Mouse (Mus musculus) ES-Bruce4 (cell line): ENCODE measurements around the gene Smco2. TPM values are rescaled to one million over a fixed set of nuclear protein-coding genes. Genes with fewer than 3 reads are reported as not detected.
"Not testable (repeated sequence)": the region's sequence is repeated elsewhere in the genome, so short reads cannot be mapped to it uniquely, and the experiment has no call there.

ENCODE experiments used
- H3K27ac ChIP-seq: 2 replicates; pipeline ENCODE4 v1.5.1; 2012; ENCODE audit warnings: low read length, inconsistent platforms; ENCODE audit not compliant: insufficient read depth
- H3K27me3 ChIP-seq: 2 replicates; pipeline ENCODE4 v1.6.1; 2012; ENCODE audit warnings: mild to moderate bottlenecking, low read length, inconsistent platforms; ENCODE audit not compliant: control insufficient read depth, poor library complexity, insufficient read depth, severe bottlenecking
- H3K36me3 ChIP-seq: 2 replicates; pipeline ENCODE4 v1.6.1; 2012; ENCODE audit warnings: inconsistent platforms, mild to moderate bottlenecking, low read length, moderate library complexity; ENCODE audit not compliant: control insufficient read depth, poor library complexity, insufficient read depth, severe bottlenecking
- H3K4me1 ChIP-seq: one replicate; pipeline ENCODE4 v1.8.1; 2011; ENCODE audit warnings: low read length; ENCODE audit not compliant: control insufficient read depth, insufficient read depth
- H3K4me3 ChIP-seq: 2 replicates; pipeline ENCODE4 v1.5.1; 2011; ENCODE audit warnings: low read depth, mild to moderate bottlenecking, low read length
- H3K9ac ChIP-seq: 2 replicates; pipeline ENCODE4 v1.6.1; 2012; ENCODE audit warnings: low read depth, mild to moderate bottlenecking, inconsistent platforms; ENCODE audit not compliant: poor library complexity, severe bottlenecking
- H3K9me3 ChIP-seq: replicated peaks from 2 replicates; pipeline ENCODE4 v1.6.1; 2012; ENCODE audit warnings: mild to moderate bottlenecking, low read length, inconsistent platforms; ENCODE audit not compliant: control insufficient read depth, poor library complexity, insufficient read depth, severe bottlenecking
- CTCF ChIP-seq: IDR thresholded peaks from one replicate; pipeline ENCODE4 v1.8.1; 2011; ENCODE audit warnings: low read depth, low read length
- EP300 ChIP-seq: IDR thresholded peaks from 2 replicates; pipeline ENCODE4 v1.6.1; 2011; ENCODE audit warnings: low read depth, low read length; ENCODE audit not compliant: insufficient read depth
- POLR2A ChIP-seq: IDR thresholded peaks from one replicate; pipeline ENCODE4 v1.8.1; 2011; ENCODE audit warnings: low read length; ENCODE audit not compliant: insufficient read depth
- polyA plus RNA-seq: library from polyadenylated mRNA; stranded (reverse); fragments of >200 nt; gene quantifications from 2 replicates; pipeline ENCODE4 v1.2.4, GENCODE M21; 2011; ENCODE audit warnings: low read depth; ENCODE audit not compliant: missing spikeins, insufficient read depth, insufficient read length

The Smco2 gene
- polyA plus RNA-seq, 1 experiment: not detected

DNA sequence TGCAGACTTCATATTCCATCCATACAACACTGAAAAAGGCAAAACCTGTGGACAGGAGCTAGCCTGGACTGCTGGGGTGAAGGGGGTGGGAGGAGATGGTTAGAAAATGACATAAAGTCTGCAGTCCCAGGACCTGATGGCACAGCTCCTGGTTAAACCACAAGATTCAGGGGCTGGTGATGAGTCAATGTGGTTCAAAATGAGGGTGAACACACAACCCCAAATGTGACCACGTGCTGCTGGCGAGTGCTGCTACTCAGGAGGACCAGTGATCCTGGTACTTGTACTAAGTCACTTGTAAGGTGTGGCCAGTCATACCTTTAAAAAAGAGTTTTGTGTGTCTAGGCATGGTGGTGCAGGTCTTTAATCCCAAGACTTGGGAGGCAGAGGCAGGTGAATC is 13.2 kb downstream of the Smco2 start:
- Histone ChIP-seq H3K9ac (no peak overlapping the region), H3K36me3 (no peaks in the 10 kb centered on the region), H3K4me3 (no peak overlapping the region), H3K9me3 (no peaks in the 10 kb centered on the region), H3K27me3 (no peaks in the 10 kb centered on the region), H3K27ac (no peak overlapping the region), H3K4me1 (no peaks in the 10 kb centered on the region)
- no peak for TF ChIP-seq EP300
- TF ChIP-seq POLR2A: no peak
- TF ChIP-seq CTCF: no peak

DNA sequence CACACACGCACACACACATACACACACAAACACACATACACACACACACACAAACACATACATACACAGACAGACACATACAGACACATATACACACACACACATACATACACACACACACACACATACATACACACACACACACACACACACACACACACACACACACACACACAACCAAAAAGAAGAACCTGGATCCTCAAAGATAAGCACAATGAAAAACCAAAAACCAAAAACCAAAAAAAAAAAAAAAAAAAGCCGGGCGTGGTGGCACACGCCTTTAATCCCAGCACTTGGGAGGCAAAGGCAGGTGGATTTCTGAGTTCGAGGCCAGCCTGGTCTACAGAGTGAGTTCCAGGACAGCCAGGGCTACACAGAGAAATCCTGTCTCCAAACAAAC is 14.5 kb downstream of the Smco2 start:
- H3K4me3 ChIP-seq, H3K4me1 ChIP-seq, H3K9ac ChIP-seq, H3K27me3 ChIP-seq, H3K36me3 ChIP-seq, H3K9me3 ChIP-seq, H3K27ac ChIP-seq: not testable (repeated sequence)

- no peaks in the 10 kb centered on the region for H3K9me3 ChIP-seq
- no peak overlapping the region for H3K9ac ChIP-seq
- no peak overlapping the region for H3K4me3 ChIP-seq
- no peaks in the 10 kb centered on the region for H3K27me3 ChIP-seq
- TF ChIP-seq CTCF (peak; percentile 39), EP300 (no peak), POLR2A (no peak)
- no peaks in the 10 kb centered on the region for H3K4me1 ChIP-seq
- H3K27ac ChIP-seq: no peak overlapping the region
- no peaks in the 10 kb centered on the region for H3K36me3 ChIP-seq
Observed at GRCm38 (mm10) chr6:146865701-146866100, 15.8 kb downstream of the Smco2 start.

DNA sequence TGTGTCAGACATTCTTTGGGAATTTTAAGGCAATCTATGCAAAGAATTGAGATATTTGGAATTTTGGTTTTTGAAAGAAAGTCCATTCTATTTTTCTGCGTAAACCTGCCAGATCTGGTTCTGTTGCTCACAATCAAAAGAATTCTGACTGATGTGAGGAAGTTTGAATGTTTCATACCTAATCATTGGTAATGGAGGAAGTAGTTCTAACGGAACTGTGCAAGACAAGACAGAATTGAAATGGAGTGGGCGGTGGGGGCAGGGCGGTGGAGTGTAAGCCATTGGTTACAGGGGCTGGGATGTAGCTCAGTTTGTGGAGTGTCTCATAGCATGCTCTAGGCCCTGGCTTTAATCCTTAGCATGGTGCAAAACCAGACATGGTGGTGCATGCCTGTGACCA is 22.1 kb downstream of the Smco2 start:
- Histone ChIP-seq H3K9me3 (peaks cover 4% of the 10 kb centered on the region), H3K36me3 (no peaks in the 10 kb centered on the region), H3K4me1 (no peaks in the 10 kb centered on the region), H3K27me3 (no peaks in the 10 kb centered on the region), H3K9ac (no peak overlapping the region), H3K27ac (no peak overlapping the region), H3K4me3 (no peak overlapping the region)
- TF ChIP-seq POLR2A: no peak

DNA sequence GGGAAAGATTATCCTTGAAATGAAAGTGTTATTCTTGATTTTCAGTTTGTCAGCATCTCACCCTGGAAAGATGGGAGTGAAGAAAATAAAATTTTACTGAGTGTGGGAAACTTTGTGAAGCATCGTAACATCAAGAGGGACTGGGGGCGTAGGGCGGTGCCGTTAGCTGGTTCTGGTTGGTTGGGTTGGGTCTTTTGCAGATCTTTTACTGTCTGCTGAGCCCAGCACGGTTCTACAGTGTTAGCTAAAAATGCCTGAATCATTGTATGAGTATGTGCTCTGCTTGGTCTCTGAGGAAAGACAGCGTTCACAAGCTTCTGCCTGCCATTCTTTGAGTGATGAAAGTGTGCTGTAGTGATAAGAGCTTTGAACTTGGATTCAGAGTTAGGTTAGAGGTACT is 24.5 kb downstream of the Smco2 start:
- no peak overlapping the region for H3K9ac ChIP-seq
- H3K9me3 ChIP-seq: peaks cover 6% of the 10 kb centered on the region
- no peaks in the 10 kb centered on the region for H3K27me3 ChIP-seq
- H3K4me3 ChIP-seq: no peak overlapping the region
- H3K27ac ChIP-seq: no peak overlapping the region
- H3K36me3 ChIP-seq: no peaks in the 10 kb centered on the region
- H3K4me1 ChIP-seq: no peaks in the 10 kb centered on the region
- no peak for TF ChIP-seq POLR2A
- TF ChIP-seq EP300: no peak
- no peak for TF ChIP-seq CTCF

GRCm38 (mm10) chr6:146876820-146877219 is 26.9 kb downstream of the Smco2 start:
- Histone ChIP-seq H3K9ac (no peak overlapping the region), H3K27me3 (no peaks in the 10 kb centered on the region), H3K4me1 (no peaks in the 10 kb centered on the region), H3K9me3 (peaks cover 6% of the 10 kb centered on the region), H3K27ac (no peak overlapping the region), H3K36me3 (no peaks in the 10 kb centered on the region), H3K4me3 (no peak overlapping the region)
- TF ChIP-seq EP300 (no peak), POLR2A (no peak)
